Mouse (Mus musculus) cerebellum, adult (tissue): ENCODE data around the gene Mboat1.
A peak's percentile ranks its signal among the peaks of the same experiment; 100 is the strongest.

Experiments used
- ATAC-seq: cut with Nextera tagmentation; 2 replicates; pipeline ENCODE4 v1.9.2; 2017; ENCODE audit warnings: mild to moderate bottlenecking, moderate library complexity, mixed read lengths; ENCODE audit not compliant: insufficient number of reproducible peaks, low FRiP score, low TSS enrichment

Gene Mboat1

GRCm38 (mm10) chr13:30136243-30136922 is at the start of gene Mboat1:
Mboat1 (plus strand) TSS chr13:30136489.
- peak; percentile 60 for ATAC-seq

DNA sequence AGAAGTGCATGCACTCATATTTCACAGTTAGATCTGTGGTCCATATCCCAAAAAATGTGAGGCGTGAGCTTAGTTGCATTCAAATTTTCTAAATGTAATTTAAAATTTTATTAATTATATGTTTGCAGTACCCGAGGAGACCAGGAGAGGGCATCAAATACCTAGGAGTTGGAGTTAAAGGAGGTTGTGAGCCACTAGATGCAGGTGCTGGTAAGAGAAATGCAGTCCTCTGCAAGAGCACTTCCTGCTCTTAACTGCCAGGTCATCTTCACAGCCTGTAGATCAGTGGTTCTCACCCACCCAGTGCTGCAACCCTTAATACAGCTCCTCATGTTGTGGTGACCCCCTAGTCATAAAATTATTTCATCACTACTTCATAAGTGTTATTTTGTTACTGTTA is 43.2 kb upstream of the Mboat1 start:
- ATAC-seq = no peak

DNA sequence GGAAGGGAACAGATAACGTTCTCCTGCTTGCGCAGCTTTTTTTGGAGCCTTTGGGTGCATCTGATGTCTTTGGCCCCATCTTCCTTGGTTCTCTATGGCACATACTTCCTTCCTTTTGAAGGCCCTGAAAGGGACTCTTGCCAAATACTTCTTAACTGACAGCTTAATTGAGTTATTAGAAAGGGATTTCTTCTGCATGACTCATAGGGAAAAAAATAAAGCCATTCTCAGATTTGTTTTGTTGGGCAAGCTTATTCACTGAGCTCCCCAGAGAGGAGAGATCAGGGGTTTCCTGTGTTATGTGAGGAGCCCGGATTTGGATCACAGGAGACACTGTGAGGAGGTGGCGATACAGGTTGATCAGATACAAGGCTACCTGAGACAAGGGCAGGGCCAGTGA is 40.4 kb upstream of the Mboat1 start:
- no peak for ATAC-seq

DNA sequence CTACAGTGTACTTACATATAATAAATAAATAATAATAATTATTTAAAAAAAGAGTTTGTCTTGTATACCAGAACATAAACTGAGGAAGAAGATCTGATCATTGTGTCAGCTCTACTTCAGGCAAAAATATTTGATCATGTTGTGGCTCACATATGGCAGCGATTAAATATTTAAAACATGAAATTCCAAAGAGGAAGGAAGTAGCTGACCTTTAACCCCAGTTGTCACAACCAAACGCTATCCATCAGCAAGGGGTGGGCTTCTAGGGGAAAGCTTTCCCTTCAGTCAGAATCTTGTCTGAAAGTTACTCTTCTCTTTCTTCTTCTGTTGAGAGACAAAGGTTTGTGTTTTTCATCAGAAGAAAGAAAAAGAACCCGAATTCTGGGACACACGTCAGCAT is 39.8 kb upstream of the Mboat1 start:
- no peak for ATAC-seq

GRCm38 (mm10) chr13:30109001-30109600 is 27.2 kb upstream of the Mboat1 start:
- ATAC-seq = no peak

DNA sequence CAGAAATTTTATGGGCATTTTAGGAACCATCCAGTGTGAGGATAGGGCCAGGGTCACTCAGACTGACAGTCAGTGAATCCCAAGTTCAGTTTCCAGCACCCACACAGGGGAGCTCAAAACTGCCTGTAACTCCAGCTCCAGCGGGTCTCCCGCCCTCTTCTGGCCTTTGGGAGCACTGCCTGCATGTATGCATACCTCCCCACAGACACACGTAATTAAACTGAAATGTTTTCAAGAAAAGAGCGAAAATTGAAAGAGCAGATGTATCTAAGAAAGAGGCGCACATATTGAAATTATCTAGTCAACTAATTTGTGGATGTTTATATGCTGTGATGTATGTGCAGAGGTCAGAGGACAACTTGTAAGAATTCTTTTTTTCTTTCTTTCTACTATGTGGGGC is 20.5 kb upstream of the Mboat1 start:
- ATAC-seq = no peak

DNA sequence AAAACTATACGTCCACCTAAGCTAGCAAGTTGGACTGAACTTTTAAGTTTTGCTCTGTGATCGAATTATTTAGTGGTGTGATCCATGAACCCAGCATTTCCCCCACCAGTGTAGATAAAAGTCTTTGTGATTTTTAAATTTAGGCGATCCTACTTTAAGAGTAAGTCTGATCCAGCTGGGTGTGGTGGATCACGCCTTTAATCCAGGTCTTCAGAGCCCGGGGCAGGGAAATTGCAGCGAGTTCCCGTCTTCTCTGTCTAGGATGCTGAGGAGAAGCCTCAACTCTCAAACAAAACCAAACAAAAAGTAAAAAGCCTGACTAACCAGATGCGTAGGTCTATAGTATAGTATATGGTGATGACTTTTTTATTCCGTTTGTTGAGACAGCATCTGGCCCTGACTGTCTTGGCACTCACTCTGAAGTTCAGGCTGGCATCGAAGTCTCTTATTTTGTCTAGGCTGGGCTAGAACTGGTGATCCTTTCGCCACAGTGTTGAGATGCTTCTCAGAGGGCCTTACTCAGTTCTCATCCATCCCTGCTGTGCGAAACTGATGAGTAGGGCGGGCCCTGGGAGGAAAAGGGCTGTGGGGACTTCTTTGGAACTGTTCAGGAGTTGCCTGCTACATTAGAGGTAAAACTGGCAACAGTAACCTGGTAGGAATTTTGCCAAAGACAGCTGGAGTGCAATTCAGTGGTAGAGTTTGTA is 787 bp downstream of the Mboat1 start:
- ATAC-seq = no peak

- ATAC-seq = no peak
Observed at GRCm38 (mm10) chr13:30137951-30138350, 1.7 kb downstream of the Mboat1 start.

- no peak for ATAC-seq
Observed at GRCm38 (mm10) chr13:30140149-30140548, 3.9 kb downstream of the Mboat1 start.

- no peak for ATAC-seq
Observed at GRCm38 (mm10) chr13:30140646-30141045, 4.4 kb downstream of the Mboat1 start.

GRCm38 (mm10) chr13:30141996-30142395 is 5.7 kb downstream of the Mboat1 start:
- no peak for ATAC-seq

DNA sequence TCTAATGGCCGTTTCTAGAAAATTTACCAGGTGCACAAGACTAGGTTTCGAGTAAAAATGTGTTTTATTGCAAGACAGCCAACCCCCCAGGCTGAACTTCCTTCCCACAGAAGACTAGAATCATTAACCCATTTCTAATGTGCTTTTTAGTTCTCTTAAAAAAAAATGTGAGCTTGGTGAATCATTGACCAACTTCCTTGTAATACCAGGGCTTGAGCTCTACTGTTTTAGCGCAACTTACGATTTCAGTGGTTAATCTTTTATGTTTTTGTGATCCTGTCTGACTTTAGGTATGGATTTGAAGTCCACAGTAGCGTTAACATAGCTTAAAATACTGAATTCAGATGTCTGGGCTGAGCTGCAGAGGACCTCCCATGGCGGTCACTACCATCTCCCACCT is 10.2 kb downstream of the Mboat1 start:
- no peak for ATAC-seq

GRCm38 (mm10) chr13:30154264-30154663 is 18.0 kb downstream of the Mboat1 start:
- no peak for ATAC-seq

DNA sequence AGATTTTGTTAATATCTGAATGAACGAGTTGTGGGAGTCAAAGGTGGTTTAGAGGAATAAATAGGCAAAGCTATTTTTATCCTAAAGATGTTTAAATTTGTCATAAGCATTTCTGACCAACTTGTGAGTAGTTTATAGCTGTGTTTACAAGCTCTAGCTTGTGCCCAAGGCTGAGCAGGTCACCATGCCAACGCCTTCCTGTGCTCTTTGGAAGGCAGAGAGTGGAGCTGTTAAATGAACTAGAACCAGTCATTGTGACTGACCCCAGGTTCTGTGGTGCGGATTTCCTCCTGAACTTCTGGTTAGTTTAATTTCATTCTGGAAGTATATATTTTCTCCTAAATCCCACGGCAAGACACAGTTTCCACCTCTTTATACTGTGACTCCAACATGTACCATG is 23.3 kb downstream of the Mboat1 start:
- ATAC-seq = no peak

DNA sequence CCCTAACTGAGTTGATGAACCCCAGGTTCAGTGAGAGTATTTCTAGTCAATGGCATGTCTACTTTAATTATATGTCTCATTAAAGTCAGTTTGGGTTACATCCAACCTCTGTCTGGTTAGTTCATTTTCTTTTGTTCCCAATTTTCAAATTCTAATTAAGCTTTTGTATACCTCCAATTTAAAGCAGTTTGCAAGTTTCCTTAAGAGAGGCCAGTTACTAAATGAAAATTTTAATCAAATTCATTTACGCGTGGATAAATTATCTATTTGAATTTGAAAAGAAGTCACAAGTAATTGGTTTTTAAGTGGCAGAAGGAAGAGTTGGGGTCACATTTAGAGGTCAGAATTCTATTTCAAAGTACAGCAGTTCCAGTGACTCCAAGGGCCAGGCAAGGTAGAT is 27.2 kb downstream of the Mboat1 start:
- no peak for ATAC-seq

GRCm38 (mm10) chr13:30166138-30167090 is 30.1 kb downstream of the Mboat1 start:
- no peak for ATAC-seq

GRCm38 (mm10) chr13:30167499-30167898 is 31.2 kb downstream of the Mboat1 start:
- no peak for ATAC-seq

DNA sequence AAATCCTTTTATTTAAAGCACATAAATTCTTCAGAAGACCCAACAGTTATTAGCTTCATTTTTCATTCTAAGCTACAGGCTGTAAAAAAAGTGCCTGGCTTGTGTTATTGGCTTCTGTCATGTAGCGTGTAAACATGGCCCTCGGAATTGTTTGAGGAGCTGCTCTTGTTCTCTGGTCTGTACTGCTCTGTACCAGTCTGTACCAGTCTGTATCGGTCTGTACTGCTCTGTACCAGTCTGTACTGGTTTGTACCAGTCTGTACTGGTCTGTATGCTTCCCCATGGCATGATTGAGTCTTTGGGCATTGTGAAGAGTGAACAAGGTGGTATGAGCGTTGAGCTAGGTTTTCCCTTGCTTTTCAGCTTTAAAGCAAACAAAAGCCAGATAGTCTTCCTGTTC is 32.5 kb downstream of the Mboat1 start:
- no peak for ATAC-seq

- ATAC-seq = no peak
Observed at GRCm38 (mm10) chr13:30170061-30170460, 33.8 kb downstream of the Mboat1 start.

DNA sequence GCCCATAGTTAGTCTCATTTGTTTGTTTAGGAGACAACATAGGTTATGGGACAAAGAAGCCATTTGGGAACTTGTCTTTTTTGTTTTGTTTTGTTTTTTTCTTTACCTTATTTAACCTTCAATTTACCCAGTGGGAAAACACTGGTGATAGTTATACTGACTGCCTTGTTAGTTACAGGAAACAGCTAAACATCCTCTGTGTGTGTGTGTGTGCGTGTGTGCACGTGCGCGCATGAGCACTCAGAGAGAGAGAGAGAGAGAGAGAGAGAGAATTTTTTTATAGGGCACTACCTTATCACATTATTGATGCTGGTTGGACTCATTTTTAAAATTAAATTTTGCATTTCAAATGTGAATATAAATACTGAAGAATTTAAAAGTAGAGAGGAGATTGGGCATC is 38.3 kb downstream of the Mboat1 start:
- ATAC-seq = no peak

DNA sequence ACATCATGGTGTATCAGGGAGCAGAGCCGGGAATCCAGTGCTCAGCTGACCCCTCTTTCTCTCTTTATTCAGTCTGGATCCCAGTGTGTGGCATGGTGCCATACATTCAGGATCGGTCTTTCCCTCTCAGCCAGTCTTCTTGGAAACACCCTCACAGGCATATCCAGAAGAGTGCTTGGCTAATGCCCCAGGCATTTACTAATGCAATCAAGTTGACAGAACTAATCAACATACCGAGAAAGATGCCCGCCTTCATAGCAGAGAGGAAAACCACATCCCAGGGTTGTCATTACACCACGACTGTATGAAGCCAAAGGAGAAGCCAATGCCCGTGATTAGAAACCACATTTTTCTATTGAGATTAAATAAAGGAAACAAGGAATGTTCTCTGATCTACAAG is 41.1 kb downstream of the Mboat1 start:
- no peak for ATAC-seq
